Mouse (Mus musculus): ENCODE measurements around the gene Dpp6.

Gene Dpp6

DNA sequence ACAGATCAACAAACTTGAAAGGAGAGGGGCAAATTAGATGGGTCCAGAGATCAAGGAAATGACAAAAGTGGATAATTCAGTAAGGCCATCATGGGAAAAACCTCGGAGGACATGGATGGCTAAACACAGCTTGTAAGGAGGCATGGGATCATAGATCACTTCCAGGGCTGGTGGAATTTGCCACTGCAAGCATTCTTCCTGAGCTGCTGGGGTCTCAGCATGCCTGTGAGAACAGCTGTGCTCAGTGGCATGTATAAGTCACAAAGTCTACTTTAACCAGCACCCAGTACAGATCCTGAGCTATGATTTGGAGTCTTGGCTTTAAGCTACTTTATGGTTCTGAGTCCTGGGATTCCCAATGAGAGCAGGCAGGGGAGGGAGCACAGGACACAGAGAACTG is 246.9 kb downstream of the Dpp6 start:
- DNase-seq (ENCODE audit: low spot score in 2 of 2): no peak

DNA sequence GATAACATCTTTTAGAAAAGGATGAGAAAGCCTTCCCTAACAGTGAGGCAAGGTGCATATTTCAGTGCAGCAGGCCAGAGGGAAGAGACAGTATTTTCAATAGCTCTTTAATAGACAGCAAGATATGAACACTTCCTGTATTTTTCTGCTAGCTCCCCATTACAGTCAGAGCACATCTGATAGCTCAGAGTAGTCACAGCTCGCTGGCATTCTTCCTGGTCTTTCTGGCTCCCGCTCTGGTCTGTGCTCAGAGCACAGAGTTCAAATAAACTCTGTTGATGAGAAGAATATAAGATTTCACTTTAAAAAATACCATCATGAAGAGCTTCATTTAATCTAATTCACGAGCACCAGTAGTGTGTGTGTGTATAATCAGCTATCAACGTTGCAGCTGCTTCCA is 249.8 kb downstream of the Dpp6 start:
- DNase-seq (ENCODE audit: low spot score in 2 of 2): no peak

DNA sequence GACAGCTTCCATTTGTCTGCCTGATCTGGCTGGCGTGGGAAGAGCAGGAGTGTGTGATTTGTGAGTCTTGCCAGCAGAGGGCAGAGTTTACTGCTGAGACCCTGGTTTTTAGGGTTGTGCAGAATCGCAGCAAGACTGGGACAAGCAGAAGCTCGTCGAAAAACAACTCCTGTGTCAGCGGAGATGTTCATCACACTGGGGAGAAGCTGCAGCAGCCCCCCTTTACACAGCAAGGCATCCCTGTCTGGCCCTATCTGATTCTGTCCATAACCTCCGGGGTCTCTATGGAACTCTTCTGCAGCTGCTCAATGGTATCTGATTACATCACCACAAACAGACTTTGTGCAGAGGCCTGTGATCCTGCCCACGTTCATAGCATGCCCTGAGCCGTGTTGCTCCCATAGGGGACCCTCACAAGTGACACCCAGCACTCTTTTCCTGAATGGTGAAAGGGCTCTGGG is 258.2 kb downstream of the Dpp6 start:
- DNase-seq (ENCODE audit: low spot score in 2 of 2): no peak

DNA sequence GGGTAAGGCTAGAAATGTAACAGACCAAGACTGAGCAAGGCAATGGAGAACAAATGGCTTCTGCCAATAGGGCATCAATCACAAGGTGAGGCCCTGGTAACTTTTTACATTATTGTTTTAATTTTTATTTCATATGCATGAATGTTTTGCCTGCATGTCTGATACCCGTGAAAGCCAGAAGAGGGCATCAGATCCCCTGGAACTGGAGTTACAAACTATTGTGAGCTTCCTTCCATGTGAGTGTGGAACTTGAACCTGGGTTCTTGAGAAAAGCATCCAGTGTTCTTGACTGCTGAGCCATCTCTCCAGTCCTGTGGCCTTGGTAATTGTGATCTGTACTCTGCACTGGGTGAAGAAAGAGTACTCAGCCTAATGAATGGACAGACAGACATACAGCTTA is 259.0 kb downstream of the Dpp6 start:
- DNase-seq (ENCODE audit: low spot score in 2 of 2): no peak

GRCm38 (mm10) chr5:27077821-27078220 is 260.8 kb downstream of the Dpp6 start:
- no peak for DNase-seq (ENCODE audit: low spot score in 2 of 2)

GRCm38 (mm10) chr5:27081275-27081674 is 264.3 kb downstream of the Dpp6 start:
- DNase-seq (ENCODE audit: low spot score in 2 of 2): no peak

DNA sequence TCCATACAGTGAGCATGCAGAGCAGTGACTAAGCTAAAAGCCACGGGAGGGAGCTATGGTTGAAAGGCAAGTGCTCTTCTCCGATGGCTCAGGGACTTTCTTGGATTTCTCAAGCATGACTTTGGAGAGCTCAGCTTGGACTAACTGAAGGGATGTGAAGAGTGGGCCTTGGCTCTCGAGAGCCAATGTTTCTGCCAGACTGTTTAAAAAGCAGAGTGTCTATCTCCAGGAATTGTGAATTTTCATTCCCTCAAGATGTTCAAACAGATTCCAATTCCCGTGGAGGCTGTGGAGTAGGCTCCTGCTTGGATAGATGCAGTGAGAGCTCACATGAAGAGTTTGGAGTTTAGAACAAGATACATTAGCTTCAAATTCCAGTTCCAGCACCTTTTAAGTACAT is 266.8 kb downstream of the Dpp6 start:
- no peak for DNase-seq (ENCODE audit: low spot score in 2 of 2)

GRCm38 (mm10) chr5:27108221-27108620 is 291.2 kb downstream of the Dpp6 start:
- no peak for DNase-seq (ENCODE audit: low spot score in 2 of 2)

GRCm38 (mm10) chr5:27122479-27122878 is 305.5 kb downstream of the Dpp6 start:
- no peak for DNase-seq (ENCODE audit: low spot score in 2 of 2)

DNA sequence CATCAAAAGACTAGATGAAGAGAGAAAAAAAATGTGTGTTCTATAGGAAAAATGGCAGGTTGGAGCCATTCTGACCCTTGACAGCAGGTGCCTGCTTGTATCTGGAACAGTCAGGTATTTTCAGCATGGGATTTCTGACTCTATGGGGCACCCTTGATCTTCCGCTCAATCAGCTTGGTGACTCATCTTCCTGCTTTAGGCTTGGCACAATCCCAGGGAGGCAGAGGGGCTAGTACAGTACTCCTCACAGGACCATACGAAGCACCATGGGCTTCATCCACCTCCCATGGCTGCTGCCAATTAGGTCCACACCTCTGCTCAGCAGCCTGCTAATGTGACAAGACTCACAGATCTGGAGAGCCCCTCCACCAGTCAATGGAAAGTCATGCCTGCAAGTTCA is 305.9 kb downstream of the Dpp6 start:
- no peak for DNase-seq (ENCODE audit: low spot score in 2 of 2)

GRCm38 (mm10) chr5:27126034-27126433 is 309.0 kb downstream of the Dpp6 start:
- no peak for DNase-seq (ENCODE audit: low spot score in 2 of 2)

GRCm38 (mm10) chr5:27133196-27133595 is 316.2 kb downstream of the Dpp6 start:
- DNase-seq (ENCODE audit: low spot score in 2 of 2): no peak

DNA sequence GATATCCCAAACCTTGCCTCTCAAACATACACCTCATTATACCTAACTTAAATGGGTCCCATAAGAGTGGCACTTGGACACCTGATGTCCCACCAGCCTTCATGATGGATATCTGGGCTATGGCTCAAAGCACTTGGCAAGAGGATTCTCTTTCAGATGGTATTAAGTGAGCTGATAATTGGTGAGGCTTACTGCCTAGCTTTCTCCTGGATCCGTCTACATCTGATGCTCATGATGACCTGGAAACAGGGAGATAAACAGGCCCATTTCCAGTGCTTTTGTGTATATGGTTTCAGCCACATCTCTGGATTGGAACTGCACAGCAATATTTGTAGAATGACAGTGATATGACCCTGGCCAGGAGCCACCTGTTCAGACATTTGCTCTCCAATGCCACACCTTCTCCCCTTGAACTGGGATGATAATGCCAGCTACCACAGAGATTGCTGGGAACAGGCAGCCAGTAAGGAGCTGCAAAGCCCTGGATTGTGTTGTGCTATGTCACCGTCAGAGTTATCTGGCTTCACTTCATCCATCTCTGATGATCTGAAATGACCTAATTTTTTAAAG is 317.5 kb downstream of the Dpp6 start:
- DNase-seq (ENCODE audit: low spot score in 2 of 2): no peak

DNA sequence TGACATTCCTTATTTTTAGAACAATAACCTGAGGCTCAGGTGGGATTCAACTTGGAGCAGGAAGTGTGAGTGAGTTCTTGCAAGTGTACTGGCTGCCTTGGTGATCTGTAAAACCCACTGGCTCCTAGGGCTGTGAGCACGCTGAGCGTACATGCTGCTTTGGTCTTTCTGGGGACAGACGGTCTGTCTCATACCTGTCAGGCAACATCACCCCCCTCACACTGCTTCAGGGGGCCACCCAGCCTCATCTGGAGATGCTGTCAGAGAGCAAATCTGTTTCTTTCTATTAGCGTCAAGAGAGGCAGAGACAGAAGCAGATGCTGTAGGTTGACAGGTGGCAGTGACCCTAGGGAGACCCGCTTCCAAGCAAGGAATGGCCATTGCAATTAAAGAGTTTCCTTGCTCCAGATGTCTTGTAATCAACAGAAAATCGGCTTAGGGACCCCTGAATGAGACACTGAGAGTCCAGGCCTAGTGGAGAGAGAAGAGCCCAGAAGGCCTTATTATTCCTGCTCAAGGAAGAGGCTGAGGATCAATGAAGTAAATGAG is 330.5 kb downstream of the Dpp6 start:
- no peak for DNase-seq (ENCODE audit: low spot score in 2 of 2)

DNA sequence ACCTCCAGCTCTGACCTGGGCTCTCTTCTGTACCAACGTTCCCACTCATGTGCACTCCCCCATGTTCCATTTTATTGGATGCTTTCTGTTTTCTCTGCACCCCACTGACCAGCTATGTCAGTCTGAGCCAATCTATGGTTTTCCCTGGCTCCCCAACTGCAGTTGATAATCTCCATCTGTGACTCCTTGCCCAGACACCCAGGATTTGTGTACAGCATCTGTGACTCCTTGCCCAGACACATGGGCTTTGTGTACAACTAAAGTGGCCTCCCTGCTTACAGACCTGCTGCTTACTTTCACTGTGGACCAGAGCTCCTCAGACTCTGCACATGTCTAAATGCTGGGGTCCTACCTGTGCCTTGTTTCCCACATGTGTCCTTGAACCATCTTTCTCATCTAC is 334.0 kb downstream of the Dpp6 start:
- DNase-seq (ENCODE audit: low spot score in 2 of 2): no peak

GRCm38 (mm10) chr5:27155671-27156070 is 338.7 kb downstream of the Dpp6 start:
- no peak for DNase-seq (ENCODE audit: low spot score in 2 of 2)

GRCm38 (mm10) chr5:27156366-27156765 is 339.4 kb downstream of the Dpp6 start:
- DNase-seq (ENCODE audit: low spot score in 2 of 2): no peak

DNA sequence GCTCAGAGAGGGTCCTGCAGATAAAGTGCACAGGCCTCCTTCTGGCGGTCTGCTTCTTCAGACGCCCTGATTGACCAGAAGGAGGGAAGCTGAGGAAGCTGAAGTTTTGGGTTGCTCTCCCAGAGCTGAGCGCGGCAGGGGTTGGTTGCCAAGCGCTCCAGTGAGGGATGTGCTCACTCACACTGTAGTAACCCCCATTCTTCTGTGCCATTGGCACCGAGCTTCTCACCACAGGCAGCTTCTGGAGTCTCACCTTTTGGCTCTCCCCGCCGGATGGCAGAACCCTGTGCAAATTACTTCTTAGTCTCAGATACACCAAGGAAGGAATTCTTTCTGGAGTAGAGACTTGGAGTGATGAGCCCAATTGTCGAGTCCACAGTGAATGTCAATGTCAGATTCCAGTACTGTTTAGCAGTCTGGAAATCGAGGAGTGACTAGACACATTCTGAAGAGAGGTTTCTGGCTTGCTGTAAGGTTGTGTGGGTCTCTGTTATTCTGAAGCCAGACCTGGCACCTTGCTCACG is 344.2 kb downstream of the Dpp6 start:
- DNase-seq (ENCODE audit: low spot score in 2 of 2): no peak

GRCm38 (mm10) chr5:27168550-27168949 is 351.5 kb downstream of the Dpp6 start:
- DNase-seq (ENCODE audit: low spot score in 2 of 2): no peak

- DNase-seq (ENCODE audit: low spot score in 2 of 2): no peak
Measured at GRCm38 (mm10) chr5:27184963-27185362, 368.0 kb downstream of the Dpp6 start.

- DNase-seq (ENCODE audit: low spot score in 2 of 2): no peak
Measured at GRCm38 (mm10) chr5:27191242-27191969, 374.4 kb downstream of the Dpp6 start.

DNA sequence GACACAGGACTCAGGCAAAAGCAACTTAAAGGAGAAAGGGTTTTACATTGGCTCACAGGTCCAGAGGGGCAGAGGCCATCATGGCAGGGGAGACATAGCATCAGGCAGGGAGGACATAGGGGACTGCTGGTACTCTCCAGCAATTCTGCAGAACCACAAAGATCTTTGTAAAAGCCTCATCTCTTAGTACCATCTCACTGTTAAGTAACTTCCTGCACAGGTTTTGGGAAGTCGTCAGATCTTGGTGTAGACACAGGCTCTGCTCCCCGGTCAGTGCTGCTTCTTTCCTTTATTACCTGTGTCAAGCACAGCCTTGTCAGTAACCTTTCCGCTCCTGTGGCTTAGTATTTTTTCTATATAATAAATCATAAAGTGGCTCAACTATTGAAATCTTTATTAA is 377.2 kb downstream of the Dpp6 start:
- no peak for DNase-seq (ENCODE audit: low spot score in 2 of 2)

GRCm38 (mm10) chr5:27194975-27195374 is 378.0 kb downstream of the Dpp6 start:
- DNase-seq (ENCODE audit: low spot score in 2 of 2): peak; percentile 3 to 4
